Mouse (Mus musculus): ENCODE measurements around the gene Gm20937.
"Not testable (repeated sequence)": the region's sequence is repeated elsewhere in the genome, so short reads cannot be mapped to it uniquely, and the experiment has no call there.

Gm20937 gene

DNA sequence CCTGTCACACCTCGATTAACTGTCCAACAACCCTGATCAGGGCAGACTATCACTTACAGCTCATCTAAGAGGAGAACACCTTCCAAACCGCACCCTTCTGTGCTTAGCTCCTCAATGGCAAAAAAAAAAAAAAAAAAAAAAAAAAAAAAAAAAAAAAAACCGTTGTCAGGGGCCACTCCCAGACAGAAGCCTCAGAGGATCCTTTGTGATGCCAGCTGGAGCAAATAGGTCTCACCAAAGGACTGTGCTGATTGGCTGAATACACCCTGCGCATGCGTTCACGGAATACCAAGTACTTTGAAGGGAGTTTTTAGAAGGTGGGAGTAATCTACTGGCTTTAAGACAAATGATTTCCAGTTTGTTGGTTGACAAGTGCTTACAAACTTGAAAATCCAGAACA is at the start of gene Gm20937:
TSS of gene Gm20937 (minus strand) at position 101 of the 400 bp plus-strand sequence.
- not testable (repeated sequence) for DNase-seq (ENCODE audit: low read depth, low spot score)
